Mouse (Mus musculus): ENCODE measurements around the gene Stxbp4. TPM values are rescaled to one million over a fixed set of nuclear protein-coding genes. Genes with fewer than 3 reads are reported as not detected.

Stxbp4 gene
- polyA plus RNA-seq, 1 experiment from 2014 or later, result 46.0 TPM

DNA sequence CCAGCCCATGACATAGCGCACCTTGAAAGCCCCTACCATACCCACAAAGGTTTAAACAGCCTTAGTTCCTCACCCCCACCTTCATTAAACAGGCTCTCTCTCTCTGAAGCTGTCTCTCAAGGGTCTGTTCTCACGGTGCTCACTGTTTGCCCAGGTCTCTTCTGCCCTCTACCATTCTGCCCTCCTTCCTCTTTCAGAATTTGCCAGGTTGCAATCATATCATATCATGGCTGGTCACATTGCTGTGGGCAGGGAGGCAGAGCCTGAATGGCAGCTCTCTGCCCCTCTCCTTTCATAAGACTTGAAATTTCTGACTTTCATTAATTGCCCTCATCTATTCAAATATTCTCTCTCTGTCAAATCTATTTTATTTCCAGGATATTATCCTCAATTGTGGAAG lies 195.4 kb downstream of the Stxbp4 start:
- Histone ChIP-seq H3K27me3 (ENCODE audit: control insufficient read depth, insufficient read depth, low read length) (peaks cover 10% of the 10 kb centered on the region; the same call in 1 of the 2 replicates), H3K4me1 (replicated peaks; ENCODE audit: control insufficient read depth, insufficient read depth, low read length) (no peaks in the 10 kb centered on the region), H3K4me3 (ENCODE audit: low read depth, low read length) (no peak overlapping the region), H3K27ac (ENCODE audit: low read depth, low read length) (no peak overlapping the region), H3K36me3 (ENCODE audit: control insufficient read depth, insufficient read depth, low read length) (no peaks in the 10 kb centered on the region), H3K9ac (ENCODE audit: low read length) (no peak overlapping the region), H3K9me3 (ENCODE audit: control insufficient read depth, low read length) (no peaks in the 10 kb centered on the region), H3K4me2 (ENCODE audit: low read depth, low read length, severe bottlenecking) (no peak overlapping the region)
- DNase-seq (ENCODE audit: low spot score) (no peak), ATAC-seq (replicated peaks; ENCODE audit: low FRiP score) (no peak)
- 93% methylated on average over 2 of the region's 2 CpGs for WGBS

GRCm38 (mm10) chr11:90440851-90441250 lies 197.0 kb downstream of the Stxbp4 start:
- Histone ChIP-seq H3K27ac (ENCODE audit: low read depth, low read length) (no peak overlapping the region), H3K4me1 (replicated peaks; ENCODE audit: control insufficient read depth, insufficient read depth, low read length) (no peaks in the 10 kb centered on the region), H3K27me3 (ENCODE audit: control insufficient read depth, insufficient read depth, low read length) (peaks cover 10% of the 10 kb centered on the region; the same call in 1 of the 2 replicates), H3K9ac (ENCODE audit: low read length) (no peak overlapping the region), H3K9me3 (ENCODE audit: control insufficient read depth, low read length) (no peaks in the 10 kb centered on the region), H3K36me3 (ENCODE audit: control insufficient read depth, insufficient read depth, low read length) (no peaks in the 10 kb centered on the region), H3K4me2 (ENCODE audit: low read depth, low read length, severe bottlenecking) (no peak overlapping the region), H3K4me3 (ENCODE audit: low read depth, low read length) (no peak overlapping the region)
- no peak for ATAC-seq (replicated peaks; ENCODE audit: low FRiP score)
- DNase-seq (ENCODE audit: low spot score), result no peak
- WGBS, result 32% methylated on average over 3 of the region's 3 CpGs

DNA sequence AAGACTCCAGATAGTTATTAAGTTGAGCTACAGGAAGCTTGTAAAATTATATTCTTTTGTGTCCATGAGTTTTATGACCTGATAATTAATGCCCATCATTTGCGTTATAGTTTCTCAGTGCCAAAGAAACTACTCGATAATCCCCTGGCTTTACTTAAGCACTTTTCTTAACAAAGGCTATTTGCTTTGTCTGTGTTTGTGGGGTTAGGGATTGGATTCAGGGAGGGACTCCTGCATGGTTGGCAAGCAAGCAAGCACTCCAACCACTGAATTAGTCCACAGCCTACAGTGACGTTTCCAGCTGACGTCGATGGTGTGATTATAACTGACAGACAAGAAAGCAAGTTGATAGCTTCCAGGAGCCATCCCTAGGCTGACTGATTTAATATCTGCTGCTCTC lies 199.1 kb downstream of the Stxbp4 start:
- no peak overlapping the region for H3K27ac ChIP-seq (ENCODE audit: low read depth, low read length)
- H3K9ac ChIP-seq (ENCODE audit: low read length), result no peak overlapping the region
- WGBS, result 64% methylated on average over 5 of the region's 5 CpGs
- no peak overlapping the region for H3K4me3 ChIP-seq (ENCODE audit: low read depth, low read length)
- H3K4me1 ChIP-seq (replicated peaks; ENCODE audit: control insufficient read depth, insufficient read depth, low read length), result no peaks in the 10 kb centered on the region
- peaks cover 9% of the 10 kb centered on the region; the same call in 1 of the 2 replicates for H3K27me3 ChIP-seq (ENCODE audit: control insufficient read depth, insufficient read depth, low read length)
- ATAC-seq (replicated peaks; ENCODE audit: low FRiP score) (no peak), DNase-seq (ENCODE audit: low spot score) (no peak)
- H3K36me3 ChIP-seq (ENCODE audit: control insufficient read depth, insufficient read depth, low read length), result no peaks in the 10 kb centered on the region
- no peaks in the 10 kb centered on the region for H3K9me3 ChIP-seq (ENCODE audit: control insufficient read depth, low read length)
- no peak overlapping the region for H3K4me2 ChIP-seq (ENCODE audit: low read depth, low read length, severe bottlenecking)

Other genes starting within 250 kb of the Stxbp4 start
- 1.2 and 2.2 TPM in 2 replicates for gene Hlf, start 247.2 kb downstream of the Stxbp4 start, polyA plus RNA-seq (2014; fragmentation: Nextera tagmentation; extraction: Ambion mirVana)
- 30.5 and 30.6 TPM in 2 replicates for gene Cox11, start 89 bp upstream of the Stxbp4 start, polyA plus RNA-seq (2014; fragmentation: Nextera tagmentation; extraction: Ambion mirVana)
- 18.5 and 24.3 TPM in 2 replicates for gene Tom1l1, start 50.3 kb upstream of the Stxbp4 start, polyA plus RNA-seq (2014; fragmentation: Nextera tagmentation; extraction: Ambion mirVana)

Data from forebrain, embryonic 11.5 days (tissue).